8 mouse cellular contexts compared by ENCODE assay signal in genomic region chr2:157565898-157566259, GRCm38 (mm10). TPM values are rescaled to one million over a fixed set of nuclear protein-coding genes. Genes with fewer than 3 reads are reported as not detected.
A peak's percentile ranks its signal among the peaks of the same experiment; 100 is the strongest.
DNase-seq lines count a peak whose midpoint lies in the region; ATAC-seq lines count a peak whose summit lies in the region.

No protein-coding gene starts in this region.

- H3K4me1 ChIP-seq in kidney, embryonic 15.5 days = peaks cover 34% of the 10 kb centered on the region
- H3K4me1 ChIP-seq in brown adipose tissue, adult 24 weeks (ENCODE audit: control insufficient read depth, insufficient read depth, insufficient read length, low read length) = peaks cover 4% of the 10 kb centered on the region
- H3K4me1 ChIP-seq in hindbrain, embryonic 14.5 days (replicated peaks; ENCODE audit: control insufficient read depth, insufficient read depth, low read length) = peaks cover 31% of the 10 kb centered on the region
- H3K4me1 ChIP-seq in midbrain, embryonic 14.5 days (ENCODE audit: control insufficient read depth, insufficient read depth, low read length) = peaks cover 27% of the 10 kb centered on the region

- DNase-seq in kidney, postnatal 4 days = no peak
- DNase-seq in hindbrain, embryonic 14.5 days (ENCODE audit: low spot score) = no peak
- no peak for DNase-seq in midbrain, embryonic 14.5 days
- DNase-seq in frontal cortex, adult 2 months (ENCODE audit: extremely low spot score in 1 of 2, low spot score in 1 of 2) = no peak
- DNase-seq in gastrocnemius, postnatal 14 days = no peak
- DNase-seq in ovary, adult 18-20 months (ENCODE audit: low spot score) = no peak

- H3K9me3 ChIP-seq in kidney, embryonic 15.5 days (replicated peaks) = peaks cover 9% of the 10 kb centered on the region
- H3K9me3 ChIP-seq in hindbrain, embryonic 14.5 days (ENCODE audit: control insufficient read depth, low read length) = peaks cover 18% of the 10 kb centered on the region
- peaks cover 18% of the 10 kb centered on the region for H3K9me3 ChIP-seq in midbrain, embryonic 14.5 days (ENCODE audit: control insufficient read depth, low read length)

- peak overlapping the region; percentile 95 for H3K27ac ChIP-seq in kidney, embryonic 15.5 days
- peak overlapping the region; percentile 96 for H3K27ac ChIP-seq in brown adipose tissue, adult 24 weeks (replicated peaks; ENCODE audit: low read depth, low read length)
- H3K27ac ChIP-seq in hindbrain, embryonic 14.5 days = peak overlapping the region; percentile 90
- H3K27ac ChIP-seq in midbrain, embryonic 14.5 days (replicated peaks; ENCODE audit: low read depth, low read length) = peak overlapping the region; percentile 90

- peak overlapping the region; percentile 92 for H3K9ac ChIP-seq in kidney, embryonic 15.5 days
- peak overlapping the region; percentile 99 for H3K9ac ChIP-seq in hindbrain, embryonic 14.5 days
- H3K9ac ChIP-seq in midbrain, embryonic 14.5 days (replicated peaks; ENCODE audit: low read length) = peak overlapping the region; percentile 97

- peak; percentile 21 for ATAC-seq in kidney, embryonic 15.5 days (replicated peaks; ENCODE audit: low FRiP score)
- ATAC-seq in hindbrain, embryonic 14.5 days (ENCODE audit: low FRiP score) = peak; percentile 19; the same call in 1 of the 2 replicates
- ATAC-seq in midbrain, embryonic 14.5 days (ENCODE audit: low FRiP score, low TSS enrichment) = peak; percentile 9; the same call in 1 of the 2 replicates

- intact Hi-C loops in gastrocnemius, postnatal 14 days (cut with DNase I; ENCODE audit: low total_unique reads) = no loop called here

- under 1% methylated on average over 35 of the region's 35 CpGs for WGBS in kidney, embryonic 15.5 days
- 0% methylated on average over 35 of the region's 35 CpGs for WGBS in hindbrain, embryonic 14.5 days
- WGBS in midbrain, embryonic 14.5 days = under 1% methylated on average over 35 of the region's 35 CpGs

- no peaks in the 10 kb centered on the region for H3K27me3 ChIP-seq in kidney, embryonic 15.5 days
- H3K27me3 ChIP-seq in hindbrain, embryonic 14.5 days (ENCODE audit: control insufficient read depth, insufficient read depth, low read length) = no peaks in the 10 kb centered on the region
- H3K27me3 ChIP-seq in midbrain, embryonic 14.5 days (ENCODE audit: control insufficient read depth, insufficient read depth, low read length) = no peaks in the 10 kb centered on the region

- peak overlapping the region; percentile 72 for H3K4me2 ChIP-seq in kidney, embryonic 15.5 days
- H3K4me2 ChIP-seq in hindbrain, embryonic 14.5 days (replicated peaks) = peak overlapping the region; percentile 74
- H3K4me2 ChIP-seq in midbrain, embryonic 14.5 days (ENCODE audit: low read length) = peak overlapping the region; percentile 68

- peaks cover 29% of the 10 kb centered on the region for H3K36me3 ChIP-seq in kidney, embryonic 15.5 days
- H3K36me3 ChIP-seq in hindbrain, embryonic 14.5 days (replicated peaks; ENCODE audit: control insufficient read depth, insufficient read depth) = peaks cover 29% of the 10 kb centered on the region
- H3K36me3 ChIP-seq in midbrain, embryonic 14.5 days (ENCODE audit: control insufficient read depth, insufficient read depth, low read length) = peaks cover 24% of the 10 kb centered on the region

- H3K4me3 ChIP-seq in kidney, embryonic 15.5 days (replicated peaks) = peak overlapping the region; percentile 100
- H3K4me3 ChIP-seq in brown adipose tissue, adult 24 weeks (ENCODE audit: insufficient read depth, low read depth, low read length) = peak overlapping the region; percentile 77
- H3K4me3 ChIP-seq in hindbrain, embryonic 14.5 days (replicated peaks; ENCODE audit: low read length) = peak overlapping the region; percentile 99
- H3K4me3 ChIP-seq in midbrain, embryonic 14.5 days (replicated peaks; ENCODE audit: low read depth, low read length) = peak overlapping the region; percentile 95

RNA-seq across cellular contexts. Expression of gene Blcap, which starts 5.2 kb away (rescaled TPM):
- polyA plus RNA-seq in kidney, embryonic 15.5 days (2015; fragmentation: Nextera tagmentation; extraction: Ambion mirVana) = 48.3 and 51.6 TPM in 2 replicates
- 71.0 and 74.7 TPM in 2 replicates for polyA plus RNA-seq in brown adipose tissue, adult 24 weeks (2012; ENCODE audit: insufficient read depth, insufficient read length, missing spikeins)
- polyA plus RNA-seq in hindbrain, embryonic 14.5 days (2014; fragmentation: Nextera tagmentation; extraction: Ambion mirVana) = 285 and 323 TPM in 2 replicates
- 353 and 397 TPM in 2 replicates for polyA plus RNA-seq in midbrain, embryonic 14.5 days (2014; fragmentation: Nextera tagmentation; extraction: Ambion mirVana)
- 107 and 113 TPM in 2 replicates for polyA plus RNA-seq in frontal cortex, adult 2 months (2012; rRNA removed)
- 10 to 100 TPM; 15.8 to 16.7 TPM for total RNA-seq in gastrocnemius, postnatal 14 days (2021)

RNA-seq across cellular contexts. Expression of gene Nnat, which starts 6.0 kb away (rescaled TPM):
- 238 and 287 TPM in 2 replicates for polyA plus RNA-seq in kidney, embryonic 15.5 days (2015; fragmentation: Nextera tagmentation; extraction: Ambion mirVana)
- polyA plus RNA-seq in brown adipose tissue, adult 24 weeks (2012; ENCODE audit: insufficient read depth, insufficient read length, missing spikeins) = 143 and 188 TPM in 2 replicates
- 4,569 and 4,588 TPM in 2 replicates for polyA plus RNA-seq in hindbrain, embryonic 14.5 days (2014; fragmentation: Nextera tagmentation; extraction: Ambion mirVana)
- 7,465 and 9,945 TPM in 2 replicates for polyA plus RNA-seq in midbrain, embryonic 14.5 days (2014; fragmentation: Nextera tagmentation; extraction: Ambion mirVana)
- polyA plus RNA-seq in frontal cortex, adult 2 months (2012; rRNA removed) = 370 and 428 TPM in 2 replicates
- 1 to 10 TPM; 1.4 to 5.4 TPM for total RNA-seq in gastrocnemius, postnatal 14 days (2021)

Comparison
In these comparisons a context has a peak if more than half of its experiments do, and no peak if none do; other contexts are left out.
1. RNA of gene Nnat, which starts 6.0 kb away (polyA plus RNA-seq): 7,465 to 9,945 TPM in midbrain, embryonic 14.5 days and 4,569 to 4,588 TPM in hindbrain, embryonic 14.5 days; 370 to 428 TPM in frontal cortex, adult 2 months, 238 to 287 TPM in kidney, embryonic 15.5 days and 143 to 188 TPM in brown adipose tissue, adult 24 weeks; every median in the first group is over 10 times any median in the second.
2. Peak in every context shown above with its lines, with median percentiles within 50 percentile points of each other: ATAC-seq, H3K27ac ChIP-seq, H3K4me2 ChIP-seq, H3K4me3 ChIP-seq and H3K9ac ChIP-seq.